Mouse (Mus musculus) bone marrow macrophage, adult 2 months (primary cell): ENCODE measurements around the gene Fah.

Experiments
- CTCF ChIP-seq: IDR thresholded peaks from 2 replicates; pipeline ENCODE4 v1.5.1; 2012; ENCODE audit warnings: low read depth, mild to moderate bottlenecking, low read length, moderate library complexity
- POLR2A ChIP-seq: IDR thresholded peaks from 2 replicates; pipeline ENCODE4 v1.6.1; 2012; ENCODE audit warnings: mild to moderate bottlenecking, low read depth, low read length, borderline replicate concordance

DNA sequence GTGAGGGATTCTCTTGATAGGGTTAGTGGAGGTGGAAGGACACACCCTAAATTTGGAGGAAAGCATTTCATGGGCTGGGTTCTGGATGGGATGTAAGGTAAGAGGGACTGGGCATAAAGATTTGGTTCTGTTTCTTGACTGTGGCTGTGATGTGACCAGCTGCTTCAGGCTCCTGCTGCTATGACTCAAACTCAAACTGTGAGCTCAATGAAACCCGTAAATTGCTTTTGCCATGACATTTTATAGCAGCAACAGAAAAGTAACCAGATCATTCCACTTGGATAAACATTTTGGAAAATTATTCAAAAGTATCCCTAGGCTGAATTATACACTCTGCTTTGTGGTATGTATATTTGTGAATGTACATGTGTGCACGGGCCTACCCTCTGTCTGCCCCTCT lies 15.9 kb downstream of the Fah start:
- TF ChIP-seq POLR2A (no peak), CTCF (no peak)
